Comparison of ENCODE assay signal across 22 mouse cellular contexts in genomic region chr4:48909161-48909560, GRCm38 (mm10).
DNase-seq lines count a peak whose midpoint lies in the region; ATAC-seq and TF ChIP-seq lines count a peak whose summit lies in the region.
"Had no signal": no experiment of that assay in that cellular context is flagged by ENCODE, and none has a peak within 500 bp of the region (broad histone marks: within the 10 kb centered on the region; RNA-seq: fewer than 3 reads in every experiment).

No protein-coding gene starts in this region.

- peak overlapping the region; percentile 99 for H3K27ac ChIP-seq in liver, adult 2 months (replicated peaks; ENCODE audit: insufficient read depth, low read depth, low read length)
- H3K27ac ChIP-seq in liver, embryonic 12.5 days: no peak overlapping the region
- H3K27ac ChIP-seq: embryonic facial prominence, embryonic 10.5 days; embryonic facial prominence, embryonic 12.5 days; forebrain, embryonic 13.5 days; forebrain, embryonic 15.5 days had no signal

- no peak overlapping the region for H3K9ac ChIP-seq in liver, adult 2 months (ENCODE audit: low read depth, low read length)
- H3K9ac ChIP-seq in liver, embryonic 12.5 days: no peak overlapping the region
- H3K9ac ChIP-seq: embryonic facial prominence, embryonic 12.5 days; forebrain, embryonic 13.5 days; forebrain, embryonic 15.5 days; forebrain, postnatal 0 days had no signal

- H3K27me3 ChIP-seq in liver, adult 2 months (ENCODE audit: control insufficient read depth, insufficient read depth, low read length): no peaks in the 10 kb centered on the region
- H3K27me3 ChIP-seq in liver, embryonic 12.5 days (replicated peaks): no peaks in the 10 kb centered on the region
- H3K27me3 ChIP-seq: CH12.LX; embryonic facial prominence, embryonic 12.5 days; forebrain, embryonic 13.5 days; forebrain, embryonic 15.5 days; Patski had no signal

- H3K4me2 ChIP-seq in liver, embryonic 12.5 days: no peak overlapping the region
- H3K4me2 ChIP-seq: embryonic facial prominence, embryonic 12.5 days; forebrain, embryonic 13.5 days; forebrain, embryonic 15.5 days had no signal

- H3K9me3 ChIP-seq in liver, embryonic 12.5 days (replicated peaks): no peaks in the 10 kb centered on the region
- H3K9me3 ChIP-seq: embryonic facial prominence, embryonic 10.5 days; embryonic facial prominence, embryonic 12.5 days; forebrain, embryonic 13.5 days; forebrain, embryonic 15.5 days; G1E had no signal

- H3K4me1 ChIP-seq in liver, adult 2 months (ENCODE audit: control insufficient read depth, insufficient read depth, low read length): peaks cover 14% of the 10 kb centered on the region
- H3K4me1 ChIP-seq in liver, embryonic 12.5 days: no peaks in the 10 kb centered on the region
- H3K4me1 ChIP-seq: embryonic facial prominence, embryonic 10.5 days; embryonic facial prominence, embryonic 12.5 days; forebrain, embryonic 13.5 days; forebrain, embryonic 15.5 days had no signal

- TF ChIP-seq POLR2A in liver, adult 2 months (IDR thresholded peaks at IDR 0.05; ENCODE audit: extremely low read depth, insufficient read depth, low read length): no peak

- no peak for TF ChIP-seq CTCF in liver, adult 2 months (IDR thresholded peaks at IDR 0.05; ENCODE audit: low read depth, low read length)

- no peaks in the 10 kb centered on the region for H3K36me3 ChIP-seq in liver, adult 2 months (ENCODE audit: control insufficient read depth, insufficient read depth, low read length)
- no peaks in the 10 kb centered on the region for H3K36me3 ChIP-seq in liver, embryonic 12.5 days
- H3K36me3 ChIP-seq: embryonic facial prominence, embryonic 10.5 days; embryonic facial prominence, embryonic 12.5 days; forebrain, embryonic 15.5 days; G1E had no signal

- DNase-seq in adrenal gland, adult 2 months: peak; percentile 17
- no peak for DNase-seq in adrenal gland, adult 8-10 months
- DNase-seq in adrenal gland, postnatal 14 days: peak; percentile 11
- DNase-seq in adrenal gland, adult 18-20 months (ENCODE audit: low spot score in 2 of 2): no peak
- DNase-seq in liver, adult 2 months (ENCODE audit: extremely low read depth, low read depth, low spot score): peak; percentile 96
- DNase-seq: B cell, adult 2 months; cerebellum, adult 11-12 months; cerebellum, adult 2 months; cerebellum, adult 9-10 months; cerebellum, postnatal 10 days; cerebellum, postnatal 25 days; forebrain, postnatal 0 days had no signal

- no peak overlapping the region for H3K4me3 ChIP-seq in liver, adult 2 months (ENCODE audit: insufficient read depth, low read depth, low read length)
- no peak overlapping the region for H3K4me3 ChIP-seq in liver, embryonic 12.5 days
- H3K4me3 ChIP-seq: embryonic facial prominence, embryonic 10.5 days; embryonic facial prominence, embryonic 12.5 days; forebrain, embryonic 13.5 days; forebrain, embryonic 15.5 days had no signal

- WGBS in liver, adult 2 months: 12% methylated on average over 2 of the region's 2 CpGs
- 58% methylated on average over 2 of the region's 2 CpGs for WGBS in liver, embryonic 12.5 days (ENCODE audit: insufficient replicate concordance)

- ATAC-seq in liver, embryonic 12.5 days: no peak
- ATAC-seq: activated CD4-positive, CD25-positive, alpha-beta regulatory T cell, adult 4 months; CD4-positive, CD25-positive, alpha-beta regulatory T cell, adult 4 months; forebrain, embryonic 13.5 days; forebrain, embryonic 15.5 days; forebrain, postnatal 0 days; Patski had no signal

- no peaks in the 10 kb centered on the region for H3K79me2 ChIP-seq in liver, adult 2 months (ENCODE audit: control insufficient read depth, insufficient read depth, low read length)

Comparison
In these comparisons a context has a peak if more than half of its experiments do, and no peak if none do; other contexts are left out.
1. DNase-seq: peak in adrenal gland, adult 2 months (single experiment), adrenal gland, postnatal 14 days (single experiment) and liver, adult 2 months (single experiment); none in adrenal gland, adult 8-10 months (single experiment) and adrenal gland, adult 18-20 months (0 of 2).